Comparison of ENCODE assay signal across 19 mouse cellular contexts in the genomic region with DNA sequence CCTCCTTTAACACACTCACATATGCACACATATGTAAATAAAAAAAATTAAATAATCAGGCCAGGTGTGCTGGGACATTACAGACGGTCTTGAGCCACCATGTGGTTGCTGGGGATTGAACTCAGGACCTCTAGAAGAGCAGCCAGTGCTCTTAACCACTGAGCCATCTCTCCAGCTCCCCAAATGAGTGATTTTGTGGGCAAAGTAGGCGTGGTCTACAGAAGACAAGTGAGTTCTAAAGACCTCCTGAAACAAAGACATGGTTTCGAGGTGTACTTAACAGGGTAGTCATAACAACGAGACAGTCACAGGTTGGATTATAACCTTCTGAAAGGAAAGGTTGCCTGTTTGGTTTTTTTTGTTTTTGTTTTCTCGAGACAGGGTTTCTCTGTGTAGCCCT. TPM values are rescaled to one million over a fixed set of nuclear protein-coding genes. Genes with fewer than 3 reads are reported as not detected.
DNase-seq lines count a peak whose midpoint lies in the region; TF ChIP-seq lines count a peak whose summit lies in the region.
"Had no signal": no experiment of that assay in that cellular context is flagged by ENCODE, and none has a peak within 500 bp of the region (broad histone marks: within the 10 kb centered on the region; RNA-seq: fewer than 3 reads in every experiment).

No protein-coding gene starts in this region.

- H3K27ac ChIP-seq in CH12.LX (ENCODE audit: insufficient read depth, low read depth) = no peak overlapping the region
- H3K27ac ChIP-seq in MEL (ENCODE audit: control insufficient read depth, low read depth, low read length) = no peak overlapping the region

- H3K79me2 ChIP-seq in CH12.LX (replicated peaks; ENCODE audit: control insufficient read depth, extremely low read depth, insufficient read depth, poor library complexity, severe bottlenecking) = no peaks in the 10 kb centered on the region
- no peaks in the 10 kb centered on the region for H3K79me2 ChIP-seq in MEL (ENCODE audit: control insufficient read depth, insufficient read depth, low read length, poor library complexity)

- in situ Hi-C loops in CH12.LX (cut with MboI; ENCODE audit: low pct_ligation_motif_present, low pct_unique_long_range_greater_than_20kb, low sequenced_read_pairs) = no loop called here

- H3K9me3 ChIP-seq in CH12.LX (replicated peaks; ENCODE audit: low read length) = no peaks in the 10 kb centered on the region
- H3K9me3 ChIP-seq in MEL (replicated peaks; ENCODE audit: insufficient read depth, low read length) = no peaks in the 10 kb centered on the region
- H3K9me3 ChIP-seq: G1E had no signal

- TF ChIP-seq EP300 in CH12.LX (IDR thresholded peaks at IDR 0.05; ENCODE audit: low read length) (no peak), MEL (IDR thresholded peaks at IDR 0.05; ENCODE audit: low read depth in 1 of 2, low read length in 2 of 2) (no peak)

- H3K9ac ChIP-seq in CH12.LX (ENCODE audit: insufficient read depth, low read depth) = no peak overlapping the region
- no peak overlapping the region for H3K9ac ChIP-seq in MEL (ENCODE audit: control insufficient read depth, low read depth, low read length, poor library complexity, severe bottlenecking)

- dilution Hi-C loops in CH12.LX (cut with MboI; ENCODE audit: extremely low pct_ligation_motif_present, extremely low pct_unique_long_range_greater_than_20kb, low sequenced_read_pairs) = no loop called here

- DNase-seq in CH12.LX (ENCODE audit: extremely low read depth) (no peak), MEL (ENCODE audit: low read depth, low spot score) (no peak)
- no peak for DNase-seq in spleen, postnatal 36 days (ENCODE audit: low spot score in 2 of 2)
- no peak for DNase-seq in testis, postnatal 14 days (ENCODE audit: low spot score)
- DNase-seq: adrenal gland, adult 2 months; adrenal gland, adult 8-10 months; adrenal gland, postnatal 10 days; adrenal gland, postnatal 14 days; adrenal gland, postnatal 25 days; adrenal gland, postnatal 36 days; B cell, adult 2 months; cerebellum, adult 11 months; cerebellum, adult 11-12 months; cerebellum, adult 18-20 months; cerebellum, adult 2 months; cerebellum, adult 8-10 months had no signal

- H3K4me1 ChIP-seq in CH12.LX (ENCODE audit: control insufficient read depth in 1 of 2, insufficient read depth in 2 of 2) = peaks cover 5 to 7% of the 10 kb centered on the region in 2 experiments; a peak in 3 of 4 replicates
- H3K4me1 ChIP-seq in MEL (ENCODE audit: control insufficient read depth in 1 of 2, insufficient read depth in 2 of 2, low read length in 2 of 2) = peaks cover 0 to 5% of the 10 kb centered on the region in 2 experiments; a peak in 1 of 4 replicates

- TF ChIP-seq RAD21 in CH12.LX (IDR thresholded peaks at IDR 0.05; ENCODE audit: low read depth, low read length) (no peak), MEL (IDR thresholded peaks at IDR 0.05; ENCODE audit: low read depth, low read length) (no peak)

- no peak overlapping the region for H3K4me2 ChIP-seq in CH12.LX (ENCODE audit: insufficient read depth, low read depth, poor library complexity, severe bottlenecking)

- H3K4me3 ChIP-seq in CH12.LX (replicated peaks in 1 of 3; ENCODE audit: low read depth in 2 of 3, low read length in 2 of 3, poor library complexity in 1 of 3) (no peak overlapping the region), MEL (ENCODE audit: control insufficient read depth in 1 of 2, insufficient read depth in 1 of 2, low read depth in 2 of 2, low read length in 2 of 2) (no peak overlapping the region)

- no peaks in the 10 kb centered on the region for H3K27me3 ChIP-seq in CH12.LX (replicated peaks)
- H3K27me3 ChIP-seq in MEL (ENCODE audit: control insufficient read depth in 1 of 2, insufficient read depth in 2 of 2, low read length in 2 of 2) = peaks cover 0 to 4% of the 10 kb centered on the region in 2 experiments; a peak in 3 of 4 replicates

- no peak for TF ChIP-seq POLR2A in CH12.LX (IDR thresholded peaks at IDR 0.05; ENCODE audit: low read depth, low read length)
- no peak for TF ChIP-seq POLR2A in MEL (IDR thresholded peaks at IDR 0.05; ENCODE audit: control insufficient read depth in 1 of 2, insufficient read depth in 1 of 2, low read depth in 1 of 2, low read length in 2 of 2, poor library complexity in 1 of 2)

- no peaks in the 10 kb centered on the region for H3K36me3 ChIP-seq in CH12.LX (replicated peaks in 1 of 2; ENCODE audit: control insufficient read depth in 1 of 2, insufficient read depth in 1 of 2, low read length in 1 of 2)
- H3K36me3 ChIP-seq in MEL (ENCODE audit: control insufficient read depth in 1 of 2, insufficient read depth in 2 of 2, low read length in 2 of 2) = no peaks in the 10 kb centered on the region
- H3K36me3 ChIP-seq: G1E had no signal

- TF ChIP-seq CTCF in CH12.LX (conservative IDR thresholded peaks at IDR 0.05 in 1 of 2, IDR thresholded peaks at IDR 0.05 in 1 of 2; ENCODE audit: low read depth in 2 of 2, low read length in 2 of 2) = no peak
- no peak for TF ChIP-seq CTCF in MEL (IDR thresholded peaks at IDR 0.05 in 2 of 3, conservative IDR thresholded peaks at IDR 0.05 in 1 of 3; ENCODE audit: control insufficient read depth in 1 of 3, insufficient read depth in 1 of 3, low read depth in 2 of 3, low read length in 3 of 3, poor library complexity in 1 of 3, severe bottlenecking in 1 of 3)

TF ChIP-seq in CH12.LX, 34 proteins besides CTCF, POLR2A, EP300 and RAD21:
- TF ChIP-seq MAX (IDR thresholded peaks at IDR 0.05; ENCODE audit: low read length) (no peak), TBP (conservative IDR thresholded peaks at IDR 0.05; ENCODE audit: low read depth, low read length) (peak; percentile 89), ELF1 (IDR thresholded peaks at IDR 0.05; ENCODE audit: low read depth, low read length) (peak; percentile 46; the same call in 1 of the 2 replicates), MYC (IDR thresholded peaks at IDR 0.05; ENCODE audit: low read depth, low read length) (no peak), CHD1 (IDR thresholded peaks at IDR 0.05; ENCODE audit: low read depth, low read length) (no peak), TCF12 (IDR thresholded peaks at IDR 0.05; ENCODE audit: low read depth, low read length) (no peak)
TF ChIP-seq in CH12.LX: peak in this region for 2.

TF ChIP-seq in MEL, 35 proteins besides CTCF, POLR2A, EP300 and RAD21:
- TF ChIP-seq POLR2AphosphoS5 (IDR thresholded peaks at IDR 0.05; ENCODE audit: borderline replicate concordance, low read depth, low read length) (no peak), TBP (IDR thresholded peaks at IDR 0.05; ENCODE audit: low read depth, low read length) (peak; percentile 87)
TF ChIP-seq in MEL: peak in this region for 1.

RNA-seq across cellular contexts. Expression of a gene that starts 11.8 kb away (rescaled TPM):
- total RNA-seq in CH12.LX (2012; rRNA removed) (23.6 and 29.8 TPM in 2 replicates), CH12.LX (2014; rRNA removed) (14.8 and 15.9 TPM in 2 replicates), MEL (2012; rRNA removed) (not detected in 2 replicates)
- polyA plus RNA-seq in CH12.LX (2012; ENCODE audit: insufficient read length, low read depth) (11.2 and 11.4 TPM in 2 replicates), MEL (2012; ENCODE audit: insufficient read depth in 1 of 2, insufficient read length in 2 of 2, low read depth in 1 of 2, low replicate concordance in 2 of 2, missing spikeins in 1 of 2) (not detected)
- polyA plus RNA-seq: activated CD4-positive, CD25-positive, alpha-beta regulatory T cell, adult 4 months; CD4-positive, CD25-positive, alpha-beta regulatory T cell, adult 4 months; G1E had no signal

Comparison
In these comparisons a context has a peak if more than half of its experiments do, and no peak if none do; other contexts are left out.
1. RNA of a gene that starts 11.8 kb away (total RNA-seq): 14.8 to 29.8 TPM in CH12.LX; not detected in MEL; every median in the first group is over 10 times any median in the second.